Mouse (Mus musculus) lung, adult 2 months (tissue): Measurements from ENCODE around the gene Pecr.

Experiments
- CTCF ChIP-seq: fragments of 200-500 bp; IDR thresholded peaks from 2 replicates; pipeline ENCODE4 v1.5.1; 2011; ENCODE audit warnings: mild to moderate bottlenecking, low read length, control low read depth; ENCODE audit not compliant: insufficient read depth
- POLR2A ChIP-seq: fragments of 200-500 bp; IDR thresholded peaks from 2 replicates; pipeline ENCODE4 v1.6.1; 2011; ENCODE audit warnings: low read depth, mild to moderate bottlenecking, control low read depth, low read length, borderline replicate concordance; ENCODE audit errors: extremely low read depth

DNA sequence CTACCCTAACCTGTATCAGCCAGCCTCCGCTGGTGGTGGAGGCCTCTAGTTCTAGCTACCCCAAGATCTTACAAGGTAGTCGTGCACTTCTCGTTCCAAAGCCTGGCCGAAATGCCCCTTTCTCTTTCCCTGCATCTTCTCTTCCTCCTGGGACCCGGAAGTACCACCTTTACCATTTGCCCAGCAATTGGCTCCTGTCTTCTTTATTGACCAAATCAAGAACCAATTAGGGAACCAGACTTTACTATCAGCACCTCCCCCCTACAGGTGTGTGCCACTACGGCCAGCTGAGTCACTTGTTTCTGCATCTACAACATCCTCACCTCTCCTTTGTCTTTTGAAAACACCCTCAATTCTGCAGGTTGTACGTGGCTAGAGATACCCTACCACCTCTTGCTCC is 67.4 kb downstream of the Pecr start:
- TF ChIP-seq CTCF: no peak
- no peak for TF ChIP-seq POLR2A
